Mouse (Mus musculus): Measurements from ENCODE around the gene Tmbim6. TPM values are rescaled to one million over a fixed set of nuclear protein-coding genes. Genes with fewer than 3 reads are reported as not detected.
A peak's percentile ranks its signal among the peaks of the same experiment; 100 is the strongest.
"Not testable (repeated sequence)": the region's sequence is repeated elsewhere in the genome, so short reads cannot be mapped to it uniquely, and the experiment has no call there.

Gene Tmbim6
- polyA plus RNA-seq, 1 experiment from 2014 or later, result 266 TPM

DNA sequence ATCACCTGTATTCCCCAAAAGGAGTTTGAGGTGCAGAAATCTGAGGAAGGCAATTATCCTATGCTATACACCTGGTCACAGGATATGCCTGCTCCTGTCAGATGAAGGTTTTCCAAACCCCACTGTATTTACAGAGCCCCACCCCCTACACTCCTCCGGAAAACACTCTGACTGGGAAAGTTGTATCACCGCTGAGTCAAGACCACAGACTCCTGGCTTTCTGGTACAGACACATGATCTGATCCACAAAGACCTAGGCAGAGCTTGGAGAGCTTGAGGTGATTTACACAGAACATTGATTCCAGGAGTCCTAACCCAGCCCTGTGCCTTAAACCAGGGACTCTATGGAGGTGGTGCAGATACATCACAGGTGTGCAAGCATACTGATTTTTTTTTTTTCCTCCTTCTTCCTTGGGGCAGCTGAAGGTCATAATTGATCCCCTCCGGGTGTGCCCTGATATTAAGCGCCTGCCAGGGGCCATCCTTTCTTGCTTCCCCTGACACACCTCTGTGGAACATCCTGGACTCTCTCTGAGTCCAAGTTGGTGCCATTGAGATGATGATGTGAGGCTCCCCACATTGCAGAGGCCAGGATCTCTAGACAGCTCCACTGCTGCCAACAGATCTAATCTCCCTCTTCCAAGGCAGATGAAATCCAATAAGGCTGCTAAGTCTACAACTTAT, 24.0 kb upstream of the Tmbim6 start:
- Histone ChIP-seq H3K36me3 (no peaks in the 10 kb centered on the region), H3K27ac (peak overlapping the region; percentile 96)

DNA sequence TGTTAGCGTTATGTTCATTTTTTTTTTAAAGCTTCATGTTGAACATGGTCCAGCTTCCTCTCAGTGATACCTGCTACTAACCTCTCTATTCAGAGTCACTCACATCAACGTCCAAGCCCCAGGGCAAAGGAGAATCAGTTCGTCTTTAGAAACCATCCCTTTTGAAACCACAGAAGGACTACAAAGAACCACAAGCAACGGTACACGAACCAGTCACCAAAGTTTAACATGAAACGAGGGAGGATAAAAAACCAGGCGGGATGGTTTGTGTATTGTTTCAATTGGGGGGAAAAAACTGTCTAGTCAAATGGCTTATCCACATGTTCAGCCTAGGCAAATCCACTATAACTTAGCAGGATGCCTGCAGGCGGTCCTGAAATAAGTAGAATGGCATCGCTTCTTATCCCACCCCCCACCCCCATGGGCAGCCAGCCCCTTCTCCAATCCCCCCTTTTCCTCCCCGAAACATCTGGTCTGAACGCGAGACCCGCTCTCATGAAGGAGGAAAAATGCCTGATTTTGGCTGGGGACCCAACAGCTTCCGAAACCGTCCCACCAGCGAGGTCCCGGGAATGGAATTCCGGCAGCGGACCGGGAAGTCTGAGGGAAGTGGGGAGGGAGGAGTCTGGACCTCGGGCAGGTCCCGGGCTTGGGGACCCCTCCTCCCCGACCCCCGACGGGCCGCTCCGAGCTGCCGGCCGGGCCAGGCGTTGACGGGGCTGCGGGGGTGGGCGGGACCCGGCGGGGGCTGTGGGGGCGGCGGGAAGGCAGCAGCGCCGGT, 23.1 kb upstream of the Tmbim6 start:
- peak overlapping the region; percentile 62 for H3K4me2 ChIP-seq
- no peaks in the 10 kb centered on the region for H3K9me3 ChIP-seq
- WGBS, result 2% methylated on average over 24 of the region's 39 CpGs
- peak overlapping the region; percentile 82 for H3K4me3 ChIP-seq
- no peaks in the 10 kb centered on the region for H3K27me3 ChIP-seq
- ATAC-seq (ENCODE audit: insufficient number of reproducible peaks, insufficient read depth, low FRiP score, low TSS enrichment, low read depth), result peak; percentile 75
- H3K4me1 ChIP-seq, result peaks cover 22% of the 10 kb centered on the region
- peak overlapping the region; percentile 85 for H3K9ac ChIP-seq
- H3K36me3 ChIP-seq, result no peaks in the 10 kb centered on the region
- H3K27ac ChIP-seq, result peak overlapping the region; percentile 96

More for the DNA sequence above, 24.0 kb upstream of the Tmbim6 start:
- H3K27me3 ChIP-seq, result no peaks in the 10 kb centered on the region
- H3K4me2 ChIP-seq, result peak overlapping the region; percentile 62
- ATAC-seq (ENCODE audit: insufficient number of reproducible peaks, insufficient read depth, low FRiP score, low TSS enrichment, low read depth), result no peak
- peak overlapping the region; percentile 85 for H3K9ac ChIP-seq
- WGBS, result 33% methylated on average over 4 of the region's 4 CpGs
- peaks cover 30% of the 10 kb centered on the region for H3K4me1 ChIP-seq
- H3K4me3 ChIP-seq, result peak overlapping the region; percentile 82
- H3K9me3 ChIP-seq, result no peaks in the 10 kb centered on the region

DNA sequence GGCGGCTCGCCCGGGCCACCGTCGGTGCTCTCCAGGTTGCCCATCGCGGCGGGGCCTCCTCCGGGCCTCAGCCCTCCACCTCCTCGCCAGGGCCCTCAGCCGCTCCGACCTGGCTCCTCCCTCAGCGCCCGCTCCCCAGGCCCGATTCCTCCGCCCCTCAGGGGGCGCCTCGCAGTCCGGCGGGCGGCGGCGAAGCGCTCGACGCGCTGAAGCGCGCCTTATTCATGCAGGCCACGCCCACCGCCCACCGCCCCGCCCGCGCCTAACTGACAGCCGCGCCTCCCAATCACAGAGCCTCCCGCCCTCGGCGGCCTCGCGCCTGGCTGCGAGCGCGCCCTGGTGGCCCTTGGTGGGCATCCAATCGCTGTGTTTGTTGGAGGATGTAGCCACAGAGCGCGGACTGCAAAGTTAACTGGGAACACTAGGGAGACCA, 22.4 kb upstream of the Tmbim6 start, which contains the start of gene Fmnl3:
Gene Fmnl3 (minus strand): TSS at position 224 of the 433 bp plus-strand sequence.
- WGBS, result under 1% methylated on average over 48 of the region's 48 CpGs
- no peaks in the 10 kb centered on the region for H3K9me3 ChIP-seq
- H3K4me1 ChIP-seq, result peaks cover 16% of the 10 kb centered on the region
- no peaks in the 10 kb centered on the region for H3K27me3 ChIP-seq
- H3K27ac ChIP-seq, result peak within 1 kb of the TSS; percentile 96
- peak within 1 kb of the TSS; percentile 62 for H3K4me2 ChIP-seq
- H3K4me3 ChIP-seq, result peak within 1 kb of the TSS; percentile 82
- ATAC-seq (ENCODE audit: insufficient number of reproducible peaks, insufficient read depth, low FRiP score, low TSS enrichment, low read depth), result peak; percentile 95
- H3K9ac ChIP-seq, result peak within 1 kb of the TSS; percentile 85
- H3K36me3 ChIP-seq, result no peaks in the 10 kb centered on the region

DNA sequence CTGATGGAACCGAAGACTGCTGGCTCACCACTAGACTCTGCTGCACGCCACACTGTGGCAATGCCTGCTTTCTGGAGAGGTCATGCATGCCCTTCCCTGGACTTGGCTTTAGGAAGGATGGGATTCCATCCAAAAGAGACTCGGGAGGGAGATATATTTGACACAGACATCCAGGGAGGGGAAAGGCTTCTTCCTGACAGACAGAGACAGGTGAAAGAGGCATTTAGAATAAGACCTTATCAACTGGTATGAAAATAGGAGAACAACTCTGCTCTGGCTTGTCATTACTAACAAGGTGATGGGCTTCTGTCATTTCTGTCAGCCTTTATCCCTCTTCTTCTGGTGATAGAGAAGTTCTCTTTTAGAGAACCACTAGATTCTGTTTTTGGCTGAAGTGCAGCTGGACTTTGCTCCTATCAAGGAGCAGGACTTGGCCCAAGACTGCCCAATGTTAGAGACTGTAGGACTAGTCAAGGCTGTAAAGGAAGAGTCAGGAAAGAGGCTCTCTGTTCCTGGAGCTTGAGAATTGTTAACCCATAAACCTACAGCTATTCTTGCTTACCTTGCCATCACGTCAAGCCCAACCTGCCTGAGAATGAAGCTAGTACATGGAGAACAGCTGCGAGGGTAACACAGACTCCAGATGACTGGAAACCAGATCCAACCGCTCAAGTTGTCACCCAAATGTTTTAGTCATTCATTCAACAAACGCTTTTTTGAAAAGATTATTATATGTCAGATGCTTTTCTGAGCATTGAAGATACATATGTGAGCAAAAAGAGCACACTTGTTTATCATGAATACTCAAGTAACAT, 20.9 kb upstream of the Tmbim6 start:
- Histone ChIP-seq H3K4me2 (no peak overlapping the region), H3K36me3 (no peaks in the 10 kb centered on the region), H3K9ac (no peak overlapping the region), H3K4me3 (no peak overlapping the region), H3K4me1 (peaks cover 16% of the 10 kb centered on the region), H3K27me3 (no peaks in the 10 kb centered on the region), H3K9me3 (no peaks in the 10 kb centered on the region), H3K27ac (no peak overlapping the region)
- no peak for ATAC-seq (ENCODE audit: insufficient number of reproducible peaks, insufficient read depth, low FRiP score, low TSS enrichment, low read depth)
- WGBS, result 83% methylated on average over 7 of the region's 7 CpGs

DNA sequence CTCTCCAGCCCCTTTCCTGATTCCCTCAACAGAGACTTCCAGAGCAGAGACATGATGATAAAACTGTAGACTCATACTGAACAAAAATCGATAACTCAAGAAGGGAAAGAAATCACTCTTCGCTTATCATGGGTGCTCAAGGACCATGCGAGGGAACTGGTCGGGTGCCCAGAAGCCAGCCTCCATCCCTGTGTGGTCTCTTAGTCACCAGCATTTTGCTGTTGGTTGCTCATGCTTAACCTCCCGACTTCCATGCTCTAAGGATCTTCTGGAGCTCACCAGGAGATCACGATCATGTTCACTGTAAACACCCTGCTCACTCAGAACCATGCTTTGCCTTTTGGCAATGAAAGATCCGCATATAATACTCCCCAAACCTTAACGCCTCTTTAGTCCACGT, 19.9 kb upstream of the Tmbim6 start:
- no peak overlapping the region for H3K4me3 ChIP-seq
- H3K27ac ChIP-seq, result no peak overlapping the region
- peaks cover 16% of the 10 kb centered on the region for H3K4me1 ChIP-seq

DNA sequence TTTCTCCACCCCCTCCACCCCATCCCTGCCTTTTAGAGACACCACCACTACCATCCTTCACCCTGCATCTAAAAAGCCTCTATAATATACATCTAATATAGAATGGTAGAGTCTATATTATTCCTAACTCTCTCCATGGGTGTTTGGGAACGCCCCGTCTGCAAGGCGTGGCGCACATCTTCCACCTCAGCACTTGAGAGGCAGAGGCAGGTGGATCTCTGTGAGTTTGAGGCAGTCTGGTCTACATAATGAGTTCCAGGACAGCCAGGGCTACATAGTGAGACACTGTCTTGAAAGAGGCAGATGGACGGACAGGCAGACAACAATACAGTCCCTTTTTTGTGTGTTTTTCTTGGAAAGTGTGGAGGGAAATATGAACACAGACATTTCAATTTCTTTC, 17.6 kb upstream of the Tmbim6 start:
- Histone ChIP-seq H3K27ac (no peak overlapping the region), H3K9ac (no peak overlapping the region), H3K9me3 (0 out of 2 replicates have a peak, but pooled peaks cover 4% of the 10 kb centered on the region), H3K4me1 (no peaks in the 10 kb centered on the region), H3K36me3 (no peaks in the 10 kb centered on the region), H3K4me3 (no peak overlapping the region), H3K27me3 (no peaks in the 10 kb centered on the region), H3K4me2 (no peak overlapping the region)
- ATAC-seq (ENCODE audit: insufficient number of reproducible peaks, insufficient read depth, low FRiP score, low TSS enrichment, low read depth), result no peak
- 84% methylated on average over 5 of the region's 5 CpGs for WGBS

More for the DNA sequence above, 19.9 kb upstream of the Tmbim6 start:
- no peaks in the 10 kb centered on the region for H3K27me3 ChIP-seq
- ATAC-seq (ENCODE audit: insufficient number of reproducible peaks, insufficient read depth, low FRiP score, low TSS enrichment, low read depth), result no peak
- no peak overlapping the region for H3K9ac ChIP-seq
- no peaks in the 10 kb centered on the region for H3K36me3 ChIP-seq
- no peak overlapping the region for H3K4me2 ChIP-seq
- WGBS, result 83% methylated on average over 9 of the region's 9 CpGs
- H3K9me3 ChIP-seq, result no peaks in the 10 kb centered on the region

DNA sequence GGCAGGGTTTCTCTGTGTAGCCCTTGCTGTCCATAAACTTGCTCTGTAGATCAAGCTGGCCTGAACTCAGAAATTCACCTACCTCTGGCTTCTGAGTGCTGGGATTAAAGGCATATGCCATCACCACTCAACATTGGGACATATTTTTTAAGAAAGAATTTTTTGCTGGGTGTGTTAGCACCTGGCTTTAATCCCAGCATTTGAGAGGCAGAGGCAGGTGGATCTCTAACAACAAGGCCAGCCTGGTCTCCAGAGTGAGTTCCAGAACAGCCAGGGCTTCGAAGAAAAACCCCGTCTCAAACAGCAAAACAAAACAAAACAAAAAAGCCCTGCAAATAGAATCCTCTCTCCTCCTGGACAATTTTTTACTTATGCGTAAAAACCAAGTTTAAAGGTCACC, 17.1 kb upstream of the Tmbim6 start:
- no peak for ATAC-seq (ENCODE audit: insufficient number of reproducible peaks, insufficient read depth, low FRiP score, low TSS enrichment, low read depth)
- no peaks in the 10 kb centered on the region for H3K4me1 ChIP-seq
- no peaks in the 10 kb centered on the region for H3K36me3 ChIP-seq
- no peak overlapping the region for H3K4me2 ChIP-seq
- H3K27ac ChIP-seq, result no peak overlapping the region
- no peak overlapping the region for H3K9ac ChIP-seq
- H3K27me3 ChIP-seq, result no peaks in the 10 kb centered on the region
- 81% methylated on average over 3 of the region's 3 CpGs for WGBS
- 0 out of 2 replicates have a peak, but pooled peaks cover 4% of the 10 kb centered on the region for H3K9me3 ChIP-seq
- H3K4me3 ChIP-seq, result no peak overlapping the region

DNA sequence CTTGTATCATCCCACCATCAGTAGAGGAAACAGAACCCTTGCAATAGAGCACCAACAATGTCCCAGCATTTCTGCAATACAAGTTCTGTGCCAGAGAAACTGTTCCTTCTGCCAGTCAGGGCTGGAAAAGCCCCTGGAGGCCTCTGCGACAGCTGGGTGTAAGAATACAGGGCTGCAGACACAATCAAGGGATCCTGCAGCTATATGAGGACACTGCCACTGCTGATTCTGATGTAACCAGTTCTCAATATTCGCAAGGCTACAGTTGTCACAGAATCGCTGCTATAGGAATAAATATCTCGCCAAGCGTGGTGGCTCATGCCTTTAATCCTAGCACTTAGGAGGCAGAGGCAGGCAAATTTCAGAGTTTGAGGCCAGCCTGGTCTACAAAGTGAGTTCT, 16.4 kb upstream of the Tmbim6 start:
- no peak overlapping the region for H3K9ac ChIP-seq
- no peak for ATAC-seq (ENCODE audit: insufficient number of reproducible peaks, insufficient read depth, low FRiP score, low TSS enrichment, low read depth)
- 85% methylated on average over 5 of the region's 5 CpGs for WGBS
- no peak overlapping the region for H3K4me3 ChIP-seq
- H3K36me3 ChIP-seq, result no peaks in the 10 kb centered on the region
- no peak overlapping the region for H3K4me2 ChIP-seq
- H3K27ac ChIP-seq, result no peak overlapping the region
- H3K9me3 ChIP-seq, result 0 out of 2 replicates have a peak, but pooled peaks cover 4% of the 10 kb centered on the region
- no peaks in the 10 kb centered on the region for H3K27me3 ChIP-seq
- H3K4me1 ChIP-seq, result no peaks in the 10 kb centered on the region

DNA sequence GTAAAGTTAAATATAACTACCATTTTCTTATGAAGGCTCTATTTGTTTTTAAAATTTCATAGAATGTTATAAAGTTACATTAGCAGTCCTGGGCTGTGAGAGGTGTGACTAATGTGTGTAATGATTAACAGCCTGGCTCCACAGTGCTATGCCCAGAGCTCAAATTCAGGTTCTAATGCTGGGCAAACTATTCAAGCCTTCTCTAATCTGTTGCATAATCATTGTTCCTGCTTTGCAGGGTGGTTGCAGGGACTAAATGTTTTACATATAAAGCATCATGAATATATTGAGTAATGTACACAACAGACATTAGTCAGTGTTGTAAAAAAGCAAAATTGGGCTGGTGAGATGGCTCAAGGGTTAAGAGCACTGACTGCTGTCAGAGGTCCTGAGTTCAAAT, 9.8 kb upstream of the Tmbim6 start:
- Histone ChIP-seq H3K27me3 (no peaks in the 10 kb centered on the region), H3K4me2 (no peak overlapping the region), H3K9me3 (0 out of 2 replicates have a peak, but pooled peaks cover 4% of the 10 kb centered on the region), H3K9ac (no peak overlapping the region), H3K4me3 (no peak overlapping the region), H3K4me1 (peaks cover 8% of the 10 kb centered on the region; the same call in 1 of the 2 replicates), H3K27ac (no peak overlapping the region), H3K36me3 (no peaks in the 10 kb centered on the region)
- ATAC-seq (ENCODE audit: insufficient number of reproducible peaks, insufficient read depth, low FRiP score, low TSS enrichment, low read depth), result no peak

DNA sequence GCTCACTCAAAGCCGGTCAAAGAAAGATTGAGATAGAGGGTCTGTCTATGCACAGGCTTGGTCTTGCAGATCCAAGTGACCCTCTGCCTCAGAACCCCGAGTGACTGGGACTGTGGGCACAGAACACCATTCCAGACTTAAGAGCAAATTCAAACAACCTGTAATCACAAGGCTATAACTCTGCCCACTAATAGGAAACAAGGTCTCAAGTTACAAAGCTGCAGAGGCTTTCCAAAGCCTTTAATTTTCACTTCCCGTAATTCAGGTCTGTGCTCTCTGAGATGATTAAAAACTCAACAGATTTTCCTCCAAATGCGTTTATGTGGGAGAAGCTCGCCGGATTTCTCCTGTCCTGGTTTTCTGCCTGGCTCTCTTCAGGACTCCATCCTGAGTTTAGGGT, 8.6 kb upstream of the Tmbim6 start:
- H3K36me3 ChIP-seq, result no peaks in the 10 kb centered on the region
- peak overlapping the region; percentile 34; the same call in 1 of the 2 replicates for H3K27ac ChIP-seq
- no peaks in the 10 kb centered on the region for H3K27me3 ChIP-seq

DNA sequence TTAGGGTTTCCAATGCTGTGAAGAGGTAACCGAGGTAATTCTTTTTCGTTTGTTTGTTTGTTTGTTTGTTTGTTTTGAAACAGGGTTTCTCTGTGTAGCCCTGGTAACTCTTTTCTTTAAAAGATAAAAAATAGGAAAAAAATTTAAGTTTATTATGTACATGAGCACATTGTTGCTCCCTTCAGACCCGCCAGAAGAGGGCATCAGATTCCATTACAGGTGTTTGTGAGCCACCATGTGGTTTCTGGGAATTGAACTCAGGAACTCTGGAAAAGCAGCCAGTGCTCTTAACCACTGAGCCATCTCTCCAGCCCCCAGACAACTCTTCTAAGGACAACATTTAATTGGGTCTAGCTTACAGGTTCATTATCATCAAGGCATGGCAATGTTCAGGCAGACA, 6.6 kb upstream of the Tmbim6 start:
- not testable (repeated sequence) for H3K4me2 ChIP-seq; H3K4me1 ChIP-seq; H3K27ac ChIP-seq; H3K9ac ChIP-seq; H3K9me3 ChIP-seq; ATAC-seq (ENCODE audit: insufficient number of reproducible peaks, insufficient read depth, low FRiP score, low TSS enrichment, low read depth); H3K36me3 ChIP-seq; H3K27me3 ChIP-seq; H3K4me3 ChIP-seq
- WGBS, result 70% methylated on average over 3 of the region's 3 CpGs

More for the DNA sequence above, 8.6 kb upstream of the Tmbim6 start:
- Histone ChIP-seq H3K4me3 (no peak overlapping the region), H3K4me2 (no peak overlapping the region), H3K9me3 (no peaks in the 10 kb centered on the region), H3K9ac (no peak overlapping the region), H3K4me1 (peaks cover 8% of the 10 kb centered on the region; the same call in 1 of the 2 replicates)
- ATAC-seq (ENCODE audit: insufficient number of reproducible peaks, insufficient read depth, low FRiP score, low TSS enrichment, low read depth), result no peak
- 28% methylated on average over 6 of the region's 6 CpGs for WGBS
